Mouse (Mus musculus) liver, embryonic 13.5 days (tissue): ENCODE results near the gene Unc79. TPM values are rescaled to one million over a fixed set of nuclear protein-coding genes. Genes with fewer than 3 reads are reported as not detected.

ENCODE experiments used
- ATAC-seq: fragments of 200-750 bp; cut with Nextera tagmentation; 2 replicates; pipeline ENCODE4 v1.8.0; 2017; ENCODE audit warnings: low read depth, mild to moderate bottlenecking, moderate number of reproducible peaks, moderate library complexity
- DNase-seq: peaks from one replicate; pipeline ENCODE4 v3.0.0; 2022
- H3K27ac ChIP-seq: fragments of 300-500 bp; sonication (generic); 2 replicates; pipeline ENCODE4 v1.5.1; 2015; ENCODE audit warnings: moderate library complexity, mild to moderate bottlenecking, inconsistent platforms
- H3K27me3 ChIP-seq: fragments of 300-500 bp; sonication (generic); 2 replicates; pipeline ENCODE4 v1.6.1; 2015; ENCODE audit warnings: mild to moderate bottlenecking, inconsistent platforms
- H3K36me3 ChIP-seq: fragments of 300-500 bp; sonication (generic); 2 replicates; pipeline ENCODE4 v1.6.1; 2015; ENCODE audit warnings: mild to moderate bottlenecking, inconsistent platforms
- H3K4me1 ChIP-seq: fragments of 300-500 bp; sonication (generic); replicated peaks from 2 replicates; pipeline ENCODE4 v1.6.1; 2015; ENCODE audit warnings: inconsistent platforms
- H3K4me2 ChIP-seq: fragments of 300-500 bp; sonication (generic); 2 replicates; pipeline ENCODE4 v1.6.1; 2015; ENCODE audit warnings: inconsistent platforms, mild to moderate bottlenecking, moderate library complexity
- H3K4me3 ChIP-seq: fragments of 300-500 bp; sonication (generic); replicated peaks from 2 replicates; pipeline ENCODE4 v1.5.1; 2015; ENCODE audit warnings: mild to moderate bottlenecking, inconsistent platforms
- H3K9ac ChIP-seq: fragments of 300-500 bp; sonication (generic); 2 replicates; pipeline ENCODE4 v1.6.1; 2015; ENCODE audit warnings: mild to moderate bottlenecking, inconsistent platforms
- H3K9me3 ChIP-seq: fragments of 300-500 bp; sonication (generic); replicated peaks from 2 replicates; pipeline ENCODE4 v1.6.1; 2016; ENCODE audit warnings: inconsistent platforms
- WGBS: fragments of 180-500 bp; shearing (Covaris S2); methylation state at CpG from one replicate; pipeline ENCODE4 v1.1.7; 2015; ENCODE audit not compliant: insufficient replicate concordance; 5-methylcytosine and 5-hydroxymethylcytosine counted together
- polyA plus RNA-seq: library from polyadenylated mRNA; unstranded; fragments of >200 nt; fragmentation: Nextera tagmentation; extraction: Ambion mirVana; gene quantifications from 2 replicates; pipeline ENCODE4 v1.2.1, GENCODE M21; 2015

The Unc79 gene
- polyA plus RNA-seq, 1 experiment from 2014 or later: 0.08 TPM

- DNase-seq: no peak
- Histone ChIP-seq H3K4me1 (no peaks in the 10 kb centered on the region), H3K36me3 (no peaks in the 10 kb centered on the region), H3K9me3 (no peaks in the 10 kb centered on the region), H3K4me3 (no peak overlapping the region), H3K27ac (no peak overlapping the region), H3K9ac (no peak overlapping the region), H3K27me3 (no peaks in the 10 kb centered on the region), H3K4me2 (no peak overlapping the region)
- no peak for ATAC-seq
- WGBS: 60% methylated on average over 10 of the region's 10 CpGs
Measured at GRCm38 (mm10) chr12:103163596-103163995, 214.9 kb downstream of the Unc79 start.

GRCm38 (mm10) chr12:103164101-103165030 lies 215.7 kb downstream of the Unc79 start:
- Histone ChIP-seq H3K27me3 (no peaks in the 10 kb centered on the region), H3K27ac (no peak overlapping the region), H3K4me1 (no peaks in the 10 kb centered on the region), H3K36me3 (no peaks in the 10 kb centered on the region), H3K9ac (no peak overlapping the region), H3K9me3 (no peaks in the 10 kb centered on the region), H3K4me2 (no peak overlapping the region), H3K4me3 (no peak overlapping the region)
- 60% methylated on average over 14 of the region's 14 CpGs for WGBS
- no peak for ATAC-seq
- DNase-seq: no peak

- Histone ChIP-seq H3K4me1 (no peaks in the 10 kb centered on the region), H3K9ac (no peak overlapping the region), H3K4me2 (no peak overlapping the region), H3K9me3 (no peaks in the 10 kb centered on the region), H3K27ac (no peak overlapping the region), H3K4me3 (no peak overlapping the region), H3K36me3 (no peaks in the 10 kb centered on the region), H3K27me3 (no peaks in the 10 kb centered on the region)
- ATAC-seq: no peak
- WGBS: 57% methylated on average over 12 of the region's 12 CpGs
- DNase-seq: no peak
Measured at GRCm38 (mm10) chr12:103168892-103169291, 220.2 kb downstream of the Unc79 start.

DNA sequence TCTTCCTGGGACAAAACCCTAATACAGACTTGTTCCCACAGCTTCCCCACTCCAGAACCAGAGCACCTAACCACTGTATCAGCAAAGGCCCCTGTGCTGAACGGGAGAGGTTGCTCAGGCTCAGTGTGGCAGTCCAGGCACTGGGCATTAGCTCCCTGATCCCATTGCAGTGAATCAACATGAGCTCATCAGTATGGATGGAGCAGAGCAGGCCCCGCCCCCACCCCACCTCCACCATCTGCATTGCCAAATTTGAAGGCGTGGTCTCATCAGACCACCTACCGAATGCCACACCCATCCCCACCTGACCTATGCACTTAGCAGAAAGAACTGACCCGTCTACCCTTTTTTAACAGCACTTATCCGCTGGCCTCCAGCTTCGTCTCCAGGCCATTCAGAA lies 234.4 kb downstream of the Unc79 start:
- DNase-seq (no peak), ATAC-seq (peak; percentile 58)
- Histone ChIP-seq H3K4me1 (no peaks in the 10 kb centered on the region), H3K27ac (no peak overlapping the region), H3K27me3 (no peaks in the 10 kb centered on the region), H3K4me2 (no peak overlapping the region), H3K4me3 (no peak overlapping the region), H3K9ac (no peak overlapping the region), H3K36me3 (no peaks in the 10 kb centered on the region), H3K9me3 (no peaks in the 10 kb centered on the region)
- WGBS: 20% methylated on average over 7 of the region's 7 CpGs

GRCm38 (mm10) chr12:103187020-103187419 lies 238.4 kb downstream of the Unc79 start:
- WGBS: 69% methylated on average over 7 of the region's 7 CpGs
- Histone ChIP-seq H3K9ac (no peak overlapping the region), H3K4me2 (no peak overlapping the region), H3K4me1 (no peaks in the 10 kb centered on the region), H3K27me3 (no peaks in the 10 kb centered on the region), H3K27ac (no peak overlapping the region), H3K9me3 (no peaks in the 10 kb centered on the region), H3K4me3 (no peak overlapping the region), H3K36me3 (no peaks in the 10 kb centered on the region)
- DNase-seq: no peak
- ATAC-seq: no peak

GRCm38 (mm10) chr12:103188223-103188622 lies 239.6 kb downstream of the Unc79 start:
- Histone ChIP-seq H3K27ac (no peak overlapping the region), H3K9ac (no peak overlapping the region), H3K4me3 (no peak overlapping the region), H3K9me3 (no peaks in the 10 kb centered on the region), H3K27me3 (no peaks in the 10 kb centered on the region), H3K4me2 (no peak overlapping the region), H3K4me1 (no peaks in the 10 kb centered on the region), H3K36me3 (no peaks in the 10 kb centered on the region)
- 52% methylated on average over 8 of the region's 8 CpGs for WGBS
- no peak for DNase-seq
- ATAC-seq: no peak

DNA sequence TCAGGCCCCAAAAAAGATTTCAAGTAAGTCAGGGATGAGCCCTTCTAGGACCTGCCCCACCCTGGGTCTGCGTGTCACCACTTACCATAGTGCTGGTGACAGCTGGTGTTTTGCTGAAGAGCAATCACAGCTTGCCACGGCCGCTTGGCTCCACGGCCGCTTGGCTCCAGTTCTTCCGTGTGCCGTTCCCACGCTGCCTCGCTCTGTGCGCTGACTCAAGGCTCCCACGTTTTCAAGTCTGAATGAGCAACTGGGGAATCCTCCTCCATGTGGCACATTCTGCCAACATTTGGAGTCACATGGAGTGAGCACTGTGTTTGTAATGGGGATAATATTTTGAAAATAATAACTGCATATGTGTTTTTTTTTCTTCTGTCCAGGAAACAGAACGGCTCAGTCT lies 241.1 kb downstream of the Unc79 start:
- Histone ChIP-seq H3K27ac (no peak overlapping the region), H3K27me3 (no peaks in the 10 kb centered on the region), H3K4me2 (no peak overlapping the region), H3K9ac (no peak overlapping the region), H3K36me3 (no peaks in the 10 kb centered on the region), H3K9me3 (no peaks in the 10 kb centered on the region), H3K4me1 (no peaks in the 10 kb centered on the region), H3K4me3 (no peak overlapping the region)
- ATAC-seq: no peak
- no peak for DNase-seq
- WGBS: 70% methylated on average over 12 of the region's 12 CpGs

DNA sequence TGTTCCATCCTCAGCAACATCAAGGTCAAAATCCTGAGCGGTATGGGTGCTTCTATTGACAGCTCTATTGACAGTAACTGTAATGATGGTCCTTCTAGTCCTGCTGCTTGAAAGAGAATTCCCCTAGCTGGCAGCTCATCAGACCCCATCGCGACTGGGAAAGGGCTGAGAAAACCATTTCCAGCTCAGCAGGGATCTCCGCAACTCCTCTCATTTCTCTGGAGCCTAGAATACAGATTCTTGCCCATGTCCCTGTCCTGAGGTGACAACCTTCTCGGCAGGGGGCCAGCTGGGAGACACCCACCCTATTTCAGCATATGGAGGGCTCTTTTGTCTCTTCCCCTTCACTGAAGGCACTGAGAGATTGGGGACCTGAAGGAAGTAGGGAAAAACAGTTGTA lies 244.3 kb downstream of the Unc79 start:
- WGBS: 31% methylated on average over 5 of the region's 5 CpGs
- no peak overlapping the region for H3K4me3 ChIP-seq

DNA sequence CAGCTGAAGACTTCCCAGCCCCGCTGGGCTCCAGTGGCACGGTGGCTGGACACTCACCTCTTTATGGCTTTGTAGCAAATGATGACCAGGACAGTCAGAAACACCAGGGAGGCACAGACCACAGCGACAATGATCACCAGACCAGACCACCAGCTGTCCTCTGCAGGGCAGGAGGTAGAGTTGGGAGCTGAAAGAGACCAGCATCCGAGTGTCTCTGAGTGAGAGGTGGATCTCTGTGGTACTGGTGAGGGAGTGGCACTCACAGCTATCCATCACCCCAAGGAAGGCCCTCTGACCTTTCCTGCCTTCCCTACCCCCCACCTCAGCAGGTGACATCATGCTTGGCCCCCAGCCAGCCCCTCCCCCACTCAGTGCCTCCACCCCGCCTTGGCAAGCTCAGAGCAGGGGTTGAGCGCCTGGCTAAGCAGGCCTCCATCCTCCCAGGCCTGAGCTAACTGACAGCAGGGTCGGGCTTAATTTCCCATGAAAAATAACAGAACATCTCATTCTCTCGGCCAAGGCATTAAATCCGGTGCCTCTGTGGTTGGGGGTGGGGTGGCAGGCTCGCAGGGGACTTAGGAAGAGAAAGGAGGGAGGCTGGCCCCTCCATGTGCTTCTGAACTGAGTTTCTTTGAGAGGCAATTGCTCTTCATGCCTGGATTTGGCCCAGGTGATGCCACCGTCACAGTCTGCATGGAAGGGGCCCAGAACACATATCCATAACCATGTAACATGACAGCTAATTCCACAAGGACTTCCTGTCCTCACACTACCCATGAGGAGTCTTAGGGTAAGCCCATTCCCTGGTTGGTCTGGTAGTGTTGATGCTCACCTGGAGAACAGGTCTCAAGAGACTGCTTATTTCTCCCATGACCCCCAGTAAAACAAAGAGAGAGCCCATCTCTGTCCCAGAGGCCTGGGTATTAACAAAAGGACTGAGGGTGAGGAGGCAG lies 254.2 kb downstream of the Unc79 start:
- H3K36me3 ChIP-seq: no peaks in the 10 kb centered on the region
- DNase-seq: no peak
- no peaks in the 10 kb centered on the region for H3K9me3 ChIP-seq
- H3K4me2 ChIP-seq: no peak overlapping the region
- no peaks in the 10 kb centered on the region for H3K27me3 ChIP-seq
- no peak overlapping the region for H3K4me3 ChIP-seq
- H3K4me1 ChIP-seq: no peaks in the 10 kb centered on the region
- H3K27ac ChIP-seq: no peak overlapping the region
- ATAC-seq: no peak
- WGBS: 32% methylated on average over 11 of the region's 11 CpGs
- no peak overlapping the region for H3K9ac ChIP-seq

More for the DNA sequence above, 244.3 kb downstream of the Unc79 start:
- no peaks in the 10 kb centered on the region for H3K27me3 ChIP-seq
- H3K27ac ChIP-seq: no peak overlapping the region
- H3K9ac ChIP-seq: no peak overlapping the region
- H3K36me3 ChIP-seq: no peaks in the 10 kb centered on the region
- no peaks in the 10 kb centered on the region for H3K4me1 ChIP-seq
- no peaks in the 10 kb centered on the region for H3K9me3 ChIP-seq
- ATAC-seq: no peak
- no peak for DNase-seq
- H3K4me2 ChIP-seq: no peak overlapping the region

- Histone ChIP-seq H3K4me3 (no peak overlapping the region), H3K36me3 (no peaks in the 10 kb centered on the region), H3K9ac (no peak overlapping the region), H3K4me1 (no peaks in the 10 kb centered on the region), H3K4me2 (no peak overlapping the region), H3K9me3 (no peaks in the 10 kb centered on the region), H3K27ac (no peak overlapping the region), H3K27me3 (no peaks in the 10 kb centered on the region)
- ATAC-seq (no peak), DNase-seq (no peak)
- WGBS: 61% methylated on average over 7 of the region's 7 CpGs
Measured at GRCm38 (mm10) chr12:103205561-103205960, 256.9 kb downstream of the Unc79 start.

DNA sequence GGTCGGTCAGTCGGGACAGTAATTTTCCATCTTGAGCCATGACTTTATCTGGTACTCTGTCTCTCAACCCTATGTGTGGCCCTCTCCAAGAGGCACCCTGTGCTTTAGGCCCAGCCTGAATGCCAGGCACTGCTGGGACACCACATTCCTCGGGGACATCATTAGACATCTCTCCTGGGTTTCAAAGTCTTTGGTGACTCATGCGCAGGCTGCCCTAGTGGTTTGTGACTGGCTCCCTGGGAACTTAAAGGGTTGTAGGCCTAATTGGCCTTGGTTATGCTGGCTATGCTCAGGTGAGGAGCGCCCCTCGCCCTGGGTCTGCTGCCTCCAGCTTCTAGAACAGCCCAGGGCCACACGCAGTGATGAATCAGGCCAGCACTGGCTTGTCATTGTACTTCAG lies 260.9 kb downstream of the Unc79 start:
- ATAC-seq (no peak), DNase-seq (no peak)

More for the DNA sequence above, 260.9 kb downstream of the Unc79 start:
- Histone ChIP-seq H3K4me2 (no peak overlapping the region), H3K9me3 (no peaks in the 10 kb centered on the region), H3K4me3 (no peak overlapping the region), H3K27ac (no peak overlapping the region), H3K9ac (no peak overlapping the region), H3K4me1 (no peaks in the 10 kb centered on the region), H3K36me3 (no peaks in the 10 kb centered on the region), H3K27me3 (no peaks in the 10 kb centered on the region)
- WGBS: 67% methylated on average over 7 of the region's 7 CpGs
